Mouse (Mus musculus) cerebellum, postnatal 4 days (tissue): Measurements from ENCODE around the gene Nox4.

Experiments
- DNase-seq, 2 experiments: peaks; one replicate each; pipeline ENCODE4 v3.0.0; 2022; ENCODE audit warnings: low spot score in 2 of 2, mixed read lengths in 1 of 2

Gene Nox4

GRCm38 (mm10) chr7:87371316-87371715, 125.4 kb downstream of the Nox4 start:
- no peak for DNase-seq

- DNase-seq, result no peak
Measured at GRCm38 (mm10) chr7:87374322-87374721, 128.4 kb downstream of the Nox4 start.

GRCm38 (mm10) chr7:87374935-87375334, 129.0 kb downstream of the Nox4 start:
- no peak for DNase-seq

GRCm38 (mm10) chr7:87397023-87397422, 151.1 kb downstream of the Nox4 start:
- DNase-seq, result no peak

GRCm38 (mm10) chr7:87411373-87411772, 165.5 kb downstream of the Nox4 start:
- peak in 1 of 2 experiments; percentile 2 for DNase-seq

GRCm38 (mm10) chr7:87413271-87413670, 167.4 kb downstream of the Nox4 start:
- no peak for DNase-seq
